Mouse (Mus musculus): Measurements from ENCODE around the gene Tufm.

The Tufm gene

GRCm38 (mm10) chr7:126487052-126487483, at the start of gene Tufm:
TSS of gene Tufm (plus strand) at chr7:126487361.
- DNase-seq = peak; percentile 95 to 97

GRCm38 (mm10) chr7:126440134-126440533, 47.0 kb upstream of the Tufm start:
- DNase-seq = peak in 1 of 2 experiments; percentile 26

GRCm38 (mm10) chr7:126443997-126444396, 43.2 kb upstream of the Tufm start:
- no peak for DNase-seq

GRCm38 (mm10) chr7:126444536-126444935, 42.6 kb upstream of the Tufm start:
- DNase-seq = no peak

- no peak for DNase-seq
Measured at GRCm38 (mm10) chr7:126445104-126445815, 41.9 kb upstream of the Tufm start.

GRCm38 (mm10) chr7:126446217-126446616, 40.9 kb upstream of the Tufm start:
- no peak for DNase-seq

GRCm38 (mm10) chr7:126448481-126448880, 38.7 kb upstream of the Tufm start:
- DNase-seq = no peak

GRCm38 (mm10) chr7:126449991-126450390, 37.2 kb upstream of the Tufm start:
- no peak for DNase-seq

GRCm38 (mm10) chr7:126450641-126451040, 36.5 kb upstream of the Tufm start:
- DNase-seq = no peak

- no peak for DNase-seq
Measured at GRCm38 (mm10) chr7:126452244-126452643, 34.9 kb upstream of the Tufm start.

GRCm38 (mm10) chr7:126453861-126454260, 33.3 kb upstream of the Tufm start:
- DNase-seq = no peak

- DNase-seq = no peak
Measured at GRCm38 (mm10) chr7:126455242-126455641, 31.9 kb upstream of the Tufm start.

- no peak for DNase-seq
Measured at GRCm38 (mm10) chr7:126456382-126457266, 30.5 kb upstream of the Tufm start.

- no peak for DNase-seq
Measured at GRCm38 (mm10) chr7:126458225-126458624, 28.9 kb upstream of the Tufm start.

GRCm38 (mm10) chr7:126458844-126459618, 28.1 kb upstream of the Tufm start:
- no peak for DNase-seq

GRCm38 (mm10) chr7:126460623-126461399, 26.4 kb upstream of the Tufm start:
- no peak for DNase-seq

- DNase-seq = no peak
Measured at GRCm38 (mm10) chr7:126461626-126462025, 25.5 kb upstream of the Tufm start.

- DNase-seq = no peak
Measured at GRCm38 (mm10) chr7:126463004-126463403, 24.2 kb upstream of the Tufm start, which contains the start of gene Atp2a1. TSS of gene Atp2a1 (minus strand) at chr7:126463108.

GRCm38 (mm10) chr7:126463547-126463946, 23.6 kb upstream of the Tufm start:
- DNase-seq = no peak

- DNase-seq = no peak
Measured at GRCm38 (mm10) chr7:126464121-126464520, 23.0 kb upstream of the Tufm start.

- DNase-seq = no peak
Measured at GRCm38 (mm10) chr7:126464836-126465235, 22.3 kb upstream of the Tufm start.

Data from cerebellum, postnatal 10 days (tissue).